Mouse (Mus musculus) adipocyte (in vitro differentiated cells): ENCODE data around the gene 1700022I11Rik.

Experiments used
- DNase-seq: peaks from one replicate; pipeline ENCODE4 v3.0.0-alpha.2; 2016; ENCODE audit warnings: low spot score

1700022I11Rik gene

DNA sequence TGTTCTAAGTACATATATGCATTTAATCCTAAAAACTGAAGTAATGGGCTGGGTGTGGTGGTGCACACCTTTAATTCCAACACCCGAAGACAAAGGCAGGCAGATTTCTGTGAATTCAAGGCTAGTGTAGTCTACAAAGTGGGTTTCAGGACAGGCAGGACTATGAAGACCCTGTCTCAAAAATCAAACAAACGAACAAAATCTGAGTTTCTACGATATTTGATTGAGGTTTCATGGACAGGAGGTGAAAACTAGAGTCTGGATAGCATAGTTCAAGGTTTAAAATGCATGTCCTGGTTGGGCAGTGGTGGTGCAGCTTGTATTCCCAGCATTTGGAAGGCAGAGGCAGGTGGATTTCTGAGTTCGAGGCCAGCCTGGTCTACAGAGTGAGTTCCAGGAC is at the start of gene 1700022I11Rik:
Gene 1700022I11Rik (plus strand): TSS at position 301 of the 400 bp plus-strand sequence.
- DNase-seq: no peak

DNA sequence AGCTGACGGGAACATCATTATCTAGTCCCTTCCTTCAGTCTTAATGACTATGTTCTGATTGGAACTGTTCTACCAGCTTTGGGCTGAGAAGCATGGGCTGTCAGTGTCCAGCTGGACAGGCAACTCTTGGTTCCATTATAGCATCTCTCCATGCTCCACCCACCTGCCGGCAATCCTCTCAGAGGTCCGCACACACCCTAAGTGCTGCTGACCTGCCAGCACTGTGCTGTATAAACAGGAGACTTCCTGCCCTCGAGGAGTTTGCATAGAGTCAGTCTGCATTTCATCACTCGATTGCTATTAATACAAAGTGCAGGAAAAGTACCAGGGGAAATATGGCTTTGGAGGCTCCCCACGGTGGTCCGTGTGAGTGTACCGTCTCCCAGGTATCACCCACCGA is 48.7 kb upstream of the 1700022I11Rik start:
- DNase-seq: no peak

DNA sequence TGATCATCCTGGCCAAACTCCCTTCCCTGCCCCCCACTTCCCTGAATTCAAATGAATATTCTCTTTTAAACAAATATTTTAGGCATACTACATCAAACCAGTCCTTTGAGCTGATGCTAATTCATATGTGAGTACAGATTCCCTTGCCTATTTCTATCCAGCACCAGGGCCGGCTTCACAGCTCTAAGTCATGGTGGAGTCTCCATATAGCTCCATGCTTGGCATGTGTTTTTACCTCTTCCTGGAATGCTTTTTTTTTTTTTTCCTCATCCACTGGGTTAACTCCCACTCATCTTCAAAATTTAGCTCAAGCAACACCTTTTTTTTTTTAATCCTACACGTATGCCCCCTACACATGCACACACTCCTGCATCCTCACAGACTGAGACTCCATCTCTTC is 47.9 kb upstream of the 1700022I11Rik start:
- DNase-seq: no peak

DNA sequence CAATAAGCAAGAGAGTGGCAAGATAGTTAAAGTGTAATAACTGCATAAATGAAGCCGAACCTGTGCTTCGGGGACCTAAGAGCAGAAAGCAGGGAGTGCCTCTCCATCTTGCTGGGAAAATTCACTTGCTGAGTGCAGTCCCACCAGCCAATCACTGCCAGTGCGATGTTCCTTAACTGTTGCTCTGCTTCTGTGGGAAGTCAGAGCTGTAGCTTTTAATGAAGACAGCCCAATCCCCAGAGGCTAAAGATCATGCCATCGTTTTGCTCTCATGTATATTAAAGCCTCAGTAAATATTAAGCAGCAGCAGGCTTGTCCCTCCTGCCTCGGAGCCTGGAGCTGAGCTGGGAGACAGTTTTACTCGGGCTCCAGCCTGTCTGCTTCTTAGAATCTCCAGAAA is 47.3 kb upstream of the 1700022I11Rik start:
- no peak for DNase-seq

DNA sequence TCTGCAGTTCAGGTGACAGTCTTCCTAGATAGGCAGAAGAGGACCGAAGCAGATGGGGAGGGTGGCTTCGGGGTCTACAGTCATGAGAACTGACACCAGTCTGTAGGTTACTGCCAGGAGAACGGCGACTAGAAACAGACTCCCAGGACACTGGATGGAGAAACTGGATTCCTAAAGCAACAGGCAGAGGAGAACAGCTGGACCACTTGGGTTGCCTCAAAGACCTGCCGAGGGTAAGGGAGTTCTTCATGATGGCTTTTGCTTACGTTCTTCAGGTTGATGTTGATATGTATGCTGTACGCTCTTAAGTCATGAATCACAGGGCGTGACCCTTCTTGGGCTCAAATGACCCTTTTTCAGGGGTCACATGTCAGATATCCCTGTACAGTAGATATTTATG is 46.9 kb upstream of the 1700022I11Rik start:
- no peak for DNase-seq

DNA sequence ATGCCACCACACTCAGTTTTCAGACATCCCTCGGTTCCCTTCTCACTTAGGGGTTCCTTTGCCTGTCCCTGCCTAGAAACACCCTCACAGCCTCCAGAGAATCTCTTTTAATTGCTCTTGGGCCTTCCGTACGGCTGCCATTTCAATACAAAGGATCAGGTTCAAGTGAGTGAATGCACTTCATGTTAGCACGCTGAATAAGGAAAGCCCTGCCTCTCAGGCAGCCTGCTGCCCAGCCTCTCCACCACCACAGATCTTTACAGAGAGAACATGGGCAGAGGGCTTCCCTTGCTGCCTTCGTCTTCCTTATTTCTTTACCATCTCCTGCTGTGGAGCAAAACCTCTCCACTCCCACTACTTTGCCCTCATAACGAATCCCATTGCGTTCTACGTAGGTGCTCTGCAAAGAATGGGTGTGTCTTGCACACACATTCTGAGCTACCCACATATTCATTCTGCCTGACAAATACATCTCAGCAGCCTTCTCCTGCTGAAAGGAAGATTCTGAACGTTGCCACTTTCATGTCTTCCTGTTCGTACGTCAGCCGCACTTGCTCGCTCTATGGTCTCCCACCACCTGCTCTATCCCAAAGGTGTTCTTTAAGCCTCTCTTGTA is 45.2 kb upstream of the 1700022I11Rik start:
- no peak for DNase-seq

DNA sequence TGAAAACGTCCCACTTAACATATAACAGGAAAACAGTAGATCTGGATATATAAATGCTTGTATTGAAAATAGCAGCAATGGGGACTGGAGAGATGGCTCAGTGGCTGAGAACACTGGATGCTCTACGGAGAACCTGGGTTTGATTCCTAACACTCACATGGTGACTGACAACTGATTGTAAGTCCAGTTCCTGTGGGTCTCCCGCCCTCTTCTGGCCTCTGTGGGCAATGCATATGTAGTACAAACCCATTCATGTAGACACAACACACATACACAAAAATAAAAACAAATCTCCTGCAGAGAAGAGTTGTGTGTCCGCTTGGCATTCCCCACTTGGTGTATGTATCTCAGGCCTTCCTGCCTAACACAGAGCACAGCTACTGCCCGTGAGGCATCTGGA is 41.2 kb upstream of the 1700022I11Rik start:
- no peak for DNase-seq

DNA sequence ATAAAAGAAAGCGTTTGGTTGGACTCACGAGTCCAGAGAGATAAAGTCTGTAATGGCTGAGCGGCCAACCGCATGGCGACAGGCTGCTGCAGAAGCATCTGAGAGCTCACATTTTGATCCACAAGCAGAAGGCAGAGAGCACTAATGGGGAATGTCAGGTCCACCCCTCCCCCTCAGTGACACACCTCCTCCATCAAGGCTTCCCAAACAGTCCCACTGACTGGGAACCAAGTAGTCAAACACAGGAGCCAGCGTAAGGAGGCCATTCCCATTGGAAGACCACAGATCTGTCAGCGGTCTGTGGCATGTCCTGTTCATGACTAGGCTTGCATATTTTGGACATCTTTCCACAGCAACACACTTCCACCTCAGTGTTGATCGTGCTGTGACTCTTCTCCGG is 40.5 kb upstream of the 1700022I11Rik start:
- no peak for DNase-seq

DNA sequence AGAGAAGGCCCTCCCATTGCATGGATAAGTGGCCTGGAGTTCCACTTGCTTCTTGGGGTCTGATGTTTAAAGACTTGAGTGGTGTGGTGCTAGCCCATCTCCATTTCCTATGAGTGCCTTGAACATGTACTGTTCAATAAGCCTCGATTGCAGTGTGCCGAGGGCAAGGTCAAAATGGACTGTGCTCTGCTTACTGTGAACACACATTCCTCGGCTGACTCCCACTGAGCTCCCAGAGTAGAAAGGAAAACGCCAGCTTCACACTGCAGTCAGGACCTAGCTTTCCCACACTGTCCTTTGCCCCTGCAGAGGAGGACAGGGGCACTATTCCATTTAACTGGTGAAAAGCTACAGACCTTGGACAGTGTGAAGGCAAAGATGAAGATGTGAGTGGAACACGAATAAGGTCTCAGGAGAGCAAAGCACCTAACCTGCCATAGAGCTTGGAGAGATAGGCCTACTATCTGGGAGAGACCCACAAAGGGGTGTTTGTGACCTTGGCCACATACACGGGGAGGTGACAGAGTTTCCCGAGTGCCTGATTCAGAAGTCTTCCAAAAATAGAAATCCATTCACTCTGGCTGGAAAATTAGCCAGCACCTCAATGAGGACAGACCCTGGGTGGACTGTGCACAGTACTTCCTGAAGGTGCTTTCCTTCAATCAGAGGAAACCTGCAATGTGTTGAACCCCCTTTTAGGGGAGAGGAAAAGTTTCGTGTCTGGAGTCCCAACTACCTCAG is 37.0 kb upstream of the 1700022I11Rik start:
- DNase-seq: no peak

DNA sequence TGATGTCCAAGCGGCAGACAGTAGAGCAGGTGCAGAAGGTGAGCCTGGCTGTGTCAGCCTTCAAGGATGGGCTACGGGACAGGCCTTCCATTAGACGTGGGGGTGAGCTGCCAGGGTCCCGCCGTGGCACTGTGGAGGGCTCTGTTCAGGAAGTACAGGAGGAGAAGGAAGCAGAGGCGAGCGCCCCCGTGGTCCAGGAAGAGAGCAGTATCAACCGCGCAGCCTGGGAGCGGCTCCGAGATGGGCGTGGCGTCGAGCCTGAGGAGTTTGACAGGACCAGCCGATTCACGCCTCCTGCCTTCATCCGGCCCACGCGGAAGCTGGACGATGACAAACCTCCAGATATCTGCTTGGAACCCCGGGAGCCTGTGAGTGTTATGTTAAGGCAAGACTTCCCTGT is 35.8 kb upstream of the 1700022I11Rik start:
- DNase-seq: no peak

DNA sequence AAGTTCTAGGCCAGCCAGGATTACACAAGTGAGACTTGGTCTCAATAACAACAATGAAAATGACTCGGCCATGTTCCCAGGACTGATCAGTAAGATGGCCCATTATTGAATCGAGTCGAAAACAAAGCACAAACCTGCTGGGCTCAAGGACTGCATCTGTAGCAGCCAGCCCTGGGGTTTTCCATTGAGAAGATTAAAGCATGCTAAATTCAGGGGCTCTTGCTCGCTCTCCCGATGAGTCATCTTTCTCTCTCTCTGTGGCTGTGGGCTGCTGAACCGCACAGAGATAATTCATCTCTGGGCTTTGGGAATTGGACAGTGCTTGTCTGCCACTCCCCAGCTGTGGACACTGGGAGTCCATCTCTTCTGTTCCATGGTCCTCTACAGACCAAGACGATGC is 28.0 kb upstream of the 1700022I11Rik start:
- no peak for DNase-seq

DNA sequence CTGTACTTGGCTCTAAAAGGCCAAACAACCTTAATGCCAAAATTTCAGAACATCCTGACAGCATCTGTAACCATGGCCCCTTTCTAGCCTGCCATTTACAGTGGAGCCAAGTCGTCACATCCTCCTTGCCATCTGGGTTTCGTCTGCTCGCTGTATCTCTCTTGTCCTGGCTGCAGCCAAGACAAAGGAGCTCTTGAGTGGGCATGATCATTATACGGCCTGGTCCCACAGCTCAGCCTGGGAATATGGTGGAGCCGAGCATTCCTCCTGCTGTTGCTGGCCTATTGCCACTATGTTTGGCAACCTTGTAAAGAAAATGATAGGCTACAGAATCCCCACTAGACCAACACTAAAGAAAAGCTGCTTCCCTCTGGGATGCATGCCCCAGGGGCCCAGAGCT is 26.1 kb upstream of the 1700022I11Rik start:
- no peak for DNase-seq

DNA sequence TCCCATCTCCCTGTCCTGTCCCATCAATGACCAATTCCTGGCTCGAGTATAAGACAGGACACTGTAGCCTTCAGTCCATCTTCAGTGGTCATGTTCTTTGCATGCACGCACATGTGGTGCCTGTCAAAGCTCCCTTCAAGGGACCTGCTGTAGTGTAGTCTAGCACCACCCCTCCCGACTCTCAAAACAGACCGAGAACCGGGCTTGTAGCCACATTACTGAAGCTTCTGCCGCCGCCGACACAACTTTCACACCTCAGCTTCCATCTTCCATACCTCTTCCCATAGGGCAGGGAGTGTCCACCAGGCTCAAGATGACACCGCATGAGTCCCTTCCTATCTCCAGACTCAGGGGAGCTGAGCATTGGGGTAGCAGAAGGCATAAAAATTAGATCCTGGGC is 25.2 kb upstream of the 1700022I11Rik start:
- no peak for DNase-seq

DNA sequence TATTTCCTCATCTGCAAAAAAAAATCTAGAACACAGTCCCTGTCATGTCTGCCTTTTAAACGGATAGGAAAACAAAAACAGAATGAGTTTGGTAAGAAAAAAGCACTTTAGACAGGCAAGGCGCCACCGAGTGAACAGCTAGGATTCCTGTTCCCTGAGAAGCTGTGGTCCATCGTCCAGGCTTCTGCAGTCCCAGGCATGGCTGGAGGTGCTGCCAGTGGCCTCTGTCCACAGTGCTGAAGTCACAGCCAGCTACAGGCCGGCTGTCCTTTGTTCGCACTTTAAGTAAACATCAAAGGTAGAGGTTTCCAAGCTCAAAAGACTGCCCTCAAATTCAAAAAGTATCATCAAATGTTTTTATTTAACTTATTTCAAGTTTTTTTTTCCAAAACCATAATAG is 24.4 kb upstream of the 1700022I11Rik start:
- peak; percentile 52 for DNase-seq

DNA sequence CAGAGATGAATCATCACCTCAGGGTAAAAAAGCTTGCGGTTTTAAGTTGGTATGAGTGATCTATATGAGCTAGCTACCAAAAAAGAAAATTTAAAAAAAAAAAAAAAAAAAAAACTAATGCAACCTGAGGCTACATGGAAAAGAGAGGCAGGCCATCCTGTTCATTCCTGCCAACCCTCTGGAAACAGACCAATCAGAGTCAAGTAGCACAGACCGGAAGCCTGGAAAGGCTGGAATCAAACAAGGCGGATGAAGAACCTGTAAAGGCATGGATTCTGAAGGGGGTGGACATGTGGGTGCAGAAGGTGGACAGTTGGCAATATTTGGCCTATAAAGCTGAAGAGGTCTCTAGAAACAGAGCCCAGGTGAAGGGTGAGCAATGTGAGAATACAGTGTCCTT is 24.0 kb upstream of the 1700022I11Rik start:
- no peak for DNase-seq

DNA sequence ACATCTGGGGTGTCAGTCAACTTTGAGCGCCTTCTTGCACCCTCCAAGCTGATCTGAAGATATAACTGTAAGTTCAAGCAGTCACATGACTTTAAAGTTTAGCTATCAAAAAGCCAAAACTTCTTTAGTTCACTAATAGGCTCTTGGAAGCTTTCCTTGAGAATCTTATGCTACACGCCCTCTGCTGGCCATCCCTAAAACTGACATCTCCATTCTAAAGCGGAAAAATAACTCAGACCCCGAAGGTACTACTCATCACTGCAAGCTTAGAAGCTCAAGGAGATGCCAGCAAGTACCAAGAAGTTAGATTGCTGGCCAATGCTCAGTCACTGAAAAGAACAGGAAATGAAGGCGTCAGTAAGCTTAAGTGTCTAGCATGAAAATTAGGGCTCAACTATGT is 23.5 kb upstream of the 1700022I11Rik start:
- peak; percentile 62 for DNase-seq

DNA sequence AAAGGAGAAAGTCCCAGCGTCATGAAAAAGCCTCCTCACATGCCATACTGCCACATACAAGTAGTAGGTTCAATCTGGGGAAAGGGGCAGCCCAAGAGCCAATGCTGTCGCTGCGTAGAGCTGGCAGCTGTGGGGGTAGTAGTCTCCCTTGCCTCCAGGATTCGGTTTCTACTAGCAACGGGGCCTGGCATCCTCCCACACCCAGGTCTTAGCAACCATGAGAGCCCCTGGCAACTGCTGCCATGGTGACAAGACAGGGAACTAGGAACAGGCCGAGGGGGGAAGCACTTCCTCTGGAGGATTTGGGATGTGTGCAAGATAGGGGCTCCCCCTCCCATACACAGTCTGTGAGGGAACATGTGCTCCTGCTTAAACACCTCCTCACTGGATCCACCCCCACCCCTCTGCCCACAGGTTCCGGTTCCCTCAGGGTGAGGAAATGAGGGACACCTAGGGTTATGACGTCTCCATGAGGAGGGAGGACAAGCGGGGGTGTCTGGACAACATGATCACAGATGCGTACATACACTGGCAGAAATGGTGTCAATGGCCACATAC is 22.6 kb upstream of the 1700022I11Rik start:
- no peak for DNase-seq

DNA sequence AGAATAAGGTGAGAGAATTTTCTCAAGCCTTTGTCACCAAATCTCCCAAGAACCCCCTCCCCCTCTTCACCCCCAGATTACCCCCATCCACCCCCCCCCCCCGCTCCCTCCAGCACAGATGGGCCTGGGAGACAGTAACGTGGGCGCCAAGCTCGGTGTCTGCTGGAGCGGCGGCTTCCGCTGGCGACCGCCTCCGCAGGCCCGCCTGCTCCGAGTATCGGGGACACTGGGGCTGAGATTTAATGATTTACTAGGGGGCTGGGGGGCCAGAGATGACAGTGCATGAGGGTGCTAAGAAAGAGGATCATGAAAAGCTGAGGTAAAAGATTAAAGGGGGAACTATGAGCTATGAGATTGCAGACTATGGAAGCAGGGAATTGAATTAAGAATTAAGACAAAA is 20.9 kb upstream of the 1700022I11Rik start:
- no peak for DNase-seq

DNA sequence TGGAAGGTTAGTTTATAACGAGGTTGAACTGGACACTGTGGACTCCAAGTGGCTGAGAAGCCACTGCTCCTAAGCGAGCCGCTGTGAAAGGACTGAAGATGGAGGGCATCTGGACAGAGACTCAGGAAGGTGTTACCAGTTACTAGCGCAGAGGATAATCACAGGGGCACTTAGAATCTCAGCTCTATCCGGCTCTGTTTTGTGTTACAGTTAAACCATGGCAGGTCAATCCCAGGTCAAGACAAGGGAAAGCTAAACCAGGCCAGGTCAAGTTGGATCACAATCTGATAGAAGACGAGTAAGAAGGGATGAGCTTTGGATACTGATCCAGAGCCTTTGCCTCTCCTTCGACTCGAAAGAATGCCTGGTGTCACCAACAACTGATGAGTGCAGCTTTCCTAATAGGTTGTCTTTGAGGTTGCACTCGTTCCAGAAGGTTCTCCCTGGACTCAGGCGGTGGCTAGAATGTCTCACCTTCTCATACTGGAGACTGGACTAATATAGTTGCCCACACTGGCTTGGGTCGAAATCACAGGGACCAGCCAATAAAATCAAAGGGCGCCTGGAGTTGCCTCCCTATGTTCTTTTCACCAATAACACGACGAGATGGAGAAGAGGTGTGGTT is 20.2 kb upstream of the 1700022I11Rik start:
- no peak for DNase-seq

DNA sequence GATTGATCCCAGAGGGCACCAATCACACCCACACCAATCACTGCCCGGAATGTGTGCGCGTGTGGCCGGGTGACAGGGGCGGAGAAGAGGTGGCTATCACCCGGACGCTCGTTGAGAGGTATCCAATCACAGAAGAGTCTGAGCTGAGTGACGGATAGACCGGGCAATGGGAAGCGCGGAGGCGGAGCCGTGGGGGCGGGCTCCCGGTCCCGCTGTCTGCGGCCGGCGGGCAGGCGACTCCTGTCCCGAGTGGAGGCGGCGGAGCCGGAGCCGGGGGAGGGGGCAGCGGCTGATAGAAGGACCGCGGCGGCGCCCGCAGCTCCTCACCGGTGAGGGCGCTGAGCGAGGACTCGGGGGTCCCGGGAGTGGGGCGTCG is 19.7 kb upstream of the 1700022I11Rik start, which contains the start of gene Dnajb5:
Gene Dnajb5 (plus strand): TSS at position 139 of the 376 bp plus-strand sequence.
- peak; percentile 97 for DNase-seq

DNA sequence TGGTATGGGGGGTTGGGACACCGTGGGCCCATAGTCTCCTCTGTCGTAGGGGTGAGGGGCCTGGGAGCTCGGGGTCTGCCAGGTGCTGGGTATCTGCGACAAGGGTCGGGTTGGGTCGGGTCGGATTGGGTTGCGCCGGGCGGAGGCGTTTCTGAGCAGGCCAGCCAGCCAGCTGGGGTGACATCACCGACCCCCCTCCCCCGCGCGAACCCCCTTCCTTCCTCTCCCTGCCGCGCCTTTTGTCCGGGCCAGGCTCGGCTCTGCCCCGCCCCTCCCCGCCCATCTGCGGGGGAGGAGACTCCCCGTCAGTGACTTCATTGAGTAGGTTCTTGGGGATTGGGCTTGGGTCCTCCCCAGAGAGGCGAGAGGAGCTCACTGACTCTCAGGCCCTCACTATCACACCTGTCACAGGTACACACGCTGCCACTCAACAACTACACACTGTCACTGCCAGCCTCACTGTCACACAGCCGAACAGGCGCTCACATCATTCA is 19.3 kb upstream of the 1700022I11Rik start:
- DNase-seq: peak; percentile 67

DNA sequence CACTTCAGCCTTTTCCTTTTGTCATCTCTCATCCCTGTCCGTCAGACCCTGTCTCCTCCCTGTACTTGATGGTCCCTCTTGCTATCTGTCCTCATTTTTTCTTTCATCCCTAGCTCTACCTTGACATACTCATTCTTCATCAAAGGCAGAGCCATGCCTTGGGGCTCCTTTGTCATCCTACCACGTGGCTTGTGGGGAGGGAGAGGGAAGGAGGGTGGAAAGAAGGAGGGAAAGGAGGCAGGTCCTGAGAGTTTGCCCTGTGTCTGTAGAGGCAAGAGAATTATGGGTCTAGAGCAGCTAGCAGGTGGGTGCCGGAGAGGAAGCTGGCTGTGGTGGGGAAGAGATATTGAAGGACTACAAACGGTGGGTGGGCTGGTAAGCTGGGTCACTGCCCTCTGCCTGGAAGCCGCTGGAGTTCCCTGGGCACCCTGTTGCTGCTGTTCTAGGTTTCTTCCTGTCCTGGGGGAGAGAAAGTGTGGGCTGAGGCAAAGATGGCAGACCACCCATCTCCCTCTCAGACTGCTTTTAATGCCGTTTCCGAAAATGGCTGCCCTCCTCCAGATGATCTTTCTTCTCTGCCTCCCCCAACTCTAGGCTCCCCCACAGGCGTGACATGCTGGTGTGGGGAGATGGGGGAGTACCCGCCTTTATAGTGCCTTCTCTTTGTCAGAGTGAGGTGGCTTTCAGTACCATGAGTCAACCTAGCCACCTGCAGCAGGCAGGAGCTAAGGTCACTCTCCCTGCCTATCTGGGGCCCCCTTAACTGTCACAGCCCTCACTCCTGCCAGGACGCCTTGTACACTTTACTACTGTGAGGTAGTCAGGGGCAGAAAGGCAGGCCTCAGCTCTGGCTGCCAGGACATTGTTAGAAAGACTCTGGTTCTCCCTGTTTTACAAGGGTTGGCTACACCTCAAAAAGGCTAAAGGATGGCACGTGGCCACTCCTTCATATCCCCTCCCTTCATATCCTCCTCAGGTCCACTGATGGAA is 17.9 kb upstream of the 1700022I11Rik start:
- DNase-seq: no peak
